Mouse (Mus musculus) heart, embryonic 12.5 days (tissue): ENCODE data around the gene 4931428L18Rik. TPM values are rescaled to one million over a fixed set of nuclear protein-coding genes. Genes with fewer than 3 reads are reported as not detected.

Experiments used
- ATAC-seq: fragments of 200-750 bp; cut with Nextera tagmentation; 2 replicates; pipeline ENCODE4 v1.8.0; 2017; ENCODE audit warnings: moderate TSS enrichment, moderate library complexity; ENCODE audit not compliant: insufficient number of reproducible peaks, low FRiP score
- H3K27ac ChIP-seq: fragments of 300-500 bp; sonication (generic); 2 replicates; pipeline ENCODE4 v1.5.1; 2016; ENCODE audit warnings: mild to moderate bottlenecking, moderate library complexity; ENCODE audit not compliant: poor library complexity, severe bottlenecking
- H3K27me3 ChIP-seq: fragments of 300-500 bp; sonication (generic); replicated peaks from 2 replicates; pipeline ENCODE4 v1.6.1; 2016; ENCODE audit warnings: mild to moderate bottlenecking, moderate library complexity
- H3K36me3 ChIP-seq: fragments of 300-500 bp; sonication (generic); 2 replicates; pipeline ENCODE4 v1.6.1; 2016; ENCODE audit warnings: mild to moderate bottlenecking, moderate library complexity
- H3K4me1 ChIP-seq: fragments of 300-500 bp; sonication (generic); replicated peaks from 2 replicates; pipeline ENCODE4 v1.6.1; 2016; ENCODE audit warnings: mild to moderate bottlenecking
- H3K4me2 ChIP-seq: fragments of 300-500 bp; sonication (generic); 2 replicates; pipeline ENCODE4 v1.6.1; 2016; ENCODE audit warnings: mild to moderate bottlenecking, moderate library complexity
- H3K4me3 ChIP-seq: fragments of 300-500 bp; sonication (generic); 2 replicates; pipeline ENCODE4 v1.5.1; 2016; ENCODE audit warnings: mild to moderate bottlenecking
- H3K9ac ChIP-seq: fragments of 300-500 bp; sonication (generic); 2 replicates; pipeline ENCODE4 v1.6.1; 2016; ENCODE audit warnings: mild to moderate bottlenecking, moderate library complexity
- H3K9me3 ChIP-seq: fragments of 300-500 bp; sonication (generic); replicated peaks from 2 replicates; pipeline ENCODE4 v1.6.1; 2016; ENCODE audit warnings: mild to moderate bottlenecking, moderate library complexity
- WGBS: fragments of 180-500 bp; shearing (Covaris S2); methylation state at CpG from one replicate; pipeline ENCODE4 v1.1.7; 2016; 5-methylcytosine and 5-hydroxymethylcytosine counted together
- polyA plus RNA-seq: library from polyadenylated mRNA; unstranded; fragments of >200 nt; fragmentation: Nextera tagmentation; extraction: Ambion mirVana; gene quantifications from 2 replicates; pipeline ENCODE4 v1.2.1, GENCODE M21; 2016

The 4931428L18Rik gene
- polyA plus RNA-seq, 1 experiment from 2014 or later, result not detected

- Histone ChIP-seq H3K27ac (no peak overlapping the region), H3K4me2 (no peak overlapping the region), H3K9me3 (no peaks in the 10 kb centered on the region), H3K4me1 (no peaks in the 10 kb centered on the region; the same call in 1 of the 2 replicates), H3K4me3 (no peak overlapping the region), H3K36me3 (no peaks in the 10 kb centered on the region), H3K27me3 (no peaks in the 10 kb centered on the region), H3K9ac (no peak overlapping the region)
- no peak for ATAC-seq
- WGBS, result 79% methylated on average over 5 of the region's 5 CpGs
Observed at GRCm38 (mm10) chr1:31051370-31051921, 171.0 kb downstream of the 4931428L18Rik start.

GRCm38 (mm10) chr1:31049954-31050652 is 172.4 kb downstream of the 4931428L18Rik start:
- Histone ChIP-seq H3K9me3 (no peaks in the 10 kb centered on the region), H3K9ac (no peak overlapping the region), H3K27ac (no peak overlapping the region), H3K27me3 (no peaks in the 10 kb centered on the region), H3K4me1 (no peaks in the 10 kb centered on the region; the same call in 1 of the 2 replicates), H3K4me3 (no peak overlapping the region), H3K4me2 (no peak overlapping the region), H3K36me3 (no peaks in the 10 kb centered on the region)
- WGBS, result 67% methylated on average over 5 of the region's 5 CpGs
- no peak for ATAC-seq

- H3K4me3 ChIP-seq, result no peak overlapping the region
- no peaks in the 10 kb centered on the region for H3K27me3 ChIP-seq
- no peaks in the 10 kb centered on the region for H3K36me3 ChIP-seq
- H3K4me1 ChIP-seq, result no peaks in the 10 kb centered on the region
- H3K4me2 ChIP-seq, result no peak overlapping the region
- no peak overlapping the region for H3K9ac ChIP-seq
- ATAC-seq, result no peak
- 79% methylated on average over 3 of the region's 3 CpGs for WGBS
- H3K9me3 ChIP-seq, result no peaks in the 10 kb centered on the region
- H3K27ac ChIP-seq, result no peak overlapping the region
Observed at GRCm38 (mm10) chr1:31043208-31043607, 179.3 kb downstream of the 4931428L18Rik start.

- Histone ChIP-seq H3K4me1 (no peaks in the 10 kb centered on the region), H3K36me3 (no peaks in the 10 kb centered on the region), H3K9me3 (no peaks in the 10 kb centered on the region), H3K27ac (no peak overlapping the region), H3K27me3 (no peaks in the 10 kb centered on the region), H3K4me2 (no peak overlapping the region), H3K9ac (no peak overlapping the region), H3K4me3 (no peak overlapping the region)
- no peak for ATAC-seq
- WGBS, result 75% methylated on average over 4 of the region's 4 CpGs
Observed at GRCm38 (mm10) chr1:31042793-31043192, 179.7 kb downstream of the 4931428L18Rik start.

- H3K27me3 ChIP-seq, result no peaks in the 10 kb centered on the region
- no peaks in the 10 kb centered on the region for H3K36me3 ChIP-seq
- H3K9ac ChIP-seq, result no peak overlapping the region
- WGBS, result 47% methylated on average over 2 of the region's 2 CpGs
- H3K4me2 ChIP-seq, result no peak overlapping the region
- peaks cover 4% of the 10 kb centered on the region for H3K9me3 ChIP-seq
- no peak overlapping the region for H3K27ac ChIP-seq
- ATAC-seq, result no peak
- H3K4me1 ChIP-seq, result no peaks in the 10 kb centered on the region
- no peak overlapping the region for H3K4me3 ChIP-seq
Observed at GRCm38 (mm10) chr1:31033851-31034534, 188.5 kb downstream of the 4931428L18Rik start.

- H3K9me3 ChIP-seq, result peaks cover 1% of the 10 kb centered on the region
- no peak overlapping the region for H3K9ac ChIP-seq
- H3K4me3 ChIP-seq, result no peak overlapping the region
- no peaks in the 10 kb centered on the region for H3K27me3 ChIP-seq
- no peak overlapping the region for H3K27ac ChIP-seq
- 72% methylated on average over 2 of the region's 2 CpGs for WGBS
- H3K4me1 ChIP-seq, result no peaks in the 10 kb centered on the region
- no peak for ATAC-seq
- no peaks in the 10 kb centered on the region for H3K36me3 ChIP-seq
- no peak overlapping the region for H3K4me2 ChIP-seq
Observed at GRCm38 (mm10) chr1:31032351-31032750, 190.1 kb downstream of the 4931428L18Rik start.

GRCm38 (mm10) chr1:31023173-31023572 is 199.3 kb downstream of the 4931428L18Rik start:
- Histone ChIP-seq H3K9me3 (no peaks in the 10 kb centered on the region), H3K4me2 (no peak overlapping the region), H3K27me3 (no peaks in the 10 kb centered on the region), H3K27ac (no peak overlapping the region), H3K36me3 (no peaks in the 10 kb centered on the region), H3K4me3 (no peak overlapping the region), H3K4me1 (no peaks in the 10 kb centered on the region), H3K9ac (no peak overlapping the region)
- no peak for ATAC-seq

- no peaks in the 10 kb centered on the region for H3K27me3 ChIP-seq
- no peak overlapping the region for H3K4me2 ChIP-seq
- H3K36me3 ChIP-seq, result no peaks in the 10 kb centered on the region
- no peak overlapping the region for H3K27ac ChIP-seq
- WGBS, result 70% methylated on average over 6 of the region's 6 CpGs
- ATAC-seq, result no peak
- H3K9ac ChIP-seq, result no peak overlapping the region
- H3K9me3 ChIP-seq, result no peaks in the 10 kb centered on the region
- no peaks in the 10 kb centered on the region for H3K4me1 ChIP-seq
- H3K4me3 ChIP-seq, result no peak overlapping the region
Observed at GRCm38 (mm10) chr1:31019283-31019682, 203.2 kb downstream of the 4931428L18Rik start.

GRCm38 (mm10) chr1:31017377-31017776 is 205.1 kb downstream of the 4931428L18Rik start:
- Histone ChIP-seq H3K9ac (no peak overlapping the region), H3K27ac (no peak overlapping the region), H3K27me3 (no peaks in the 10 kb centered on the region), H3K36me3 (no peaks in the 10 kb centered on the region), H3K4me2 (no peak overlapping the region), H3K4me3 (no peak overlapping the region), H3K4me1 (no peaks in the 10 kb centered on the region), H3K9me3 (no peaks in the 10 kb centered on the region)
- 73% methylated on average over 5 of the region's 5 CpGs for WGBS
- ATAC-seq, result no peak

- Histone ChIP-seq H3K4me2 (no peak overlapping the region), H3K27ac (no peak overlapping the region)
- WGBS, result 82% methylated on average over 6 of the region's 6 CpGs
Observed at GRCm38 (mm10) chr1:31016068-31016467, 206.4 kb downstream of the 4931428L18Rik start.

GRCm38 (mm10) chr1:31015261-31015660 is 207.2 kb downstream of the 4931428L18Rik start:
- ATAC-seq, result no peak
- no peaks in the 10 kb centered on the region for H3K36me3 ChIP-seq
- no peak overlapping the region for H3K4me3 ChIP-seq
- no peaks in the 10 kb centered on the region for H3K4me1 ChIP-seq
- H3K9me3 ChIP-seq, result no peaks in the 10 kb centered on the region
- H3K4me2 ChIP-seq, result no peak overlapping the region
- no peak overlapping the region for H3K27ac ChIP-seq
- 58% methylated on average over 2 of the region's 2 CpGs for WGBS
- H3K27me3 ChIP-seq, result no peaks in the 10 kb centered on the region
- no peak overlapping the region for H3K9ac ChIP-seq

More at GRCm38 (mm10) chr1:31016068-31016467, 206.4 kb downstream of the 4931428L18Rik start:
- H3K9ac ChIP-seq, result no peak overlapping the region
- H3K27me3 ChIP-seq, result no peaks in the 10 kb centered on the region
- ATAC-seq, result no peak
- H3K9me3 ChIP-seq, result no peaks in the 10 kb centered on the region
- H3K4me3 ChIP-seq, result no peak overlapping the region
- H3K4me1 ChIP-seq, result no peaks in the 10 kb centered on the region
- H3K36me3 ChIP-seq, result no peaks in the 10 kb centered on the region
